Mouse (Mus musculus) stomach, postnatal 0 days (tissue): ENCODE results near the gene Prc1.
A peak's percentile ranks its signal among the peaks of the same experiment; 100 is the strongest.

ENCODE experiments used
- CTCF ChIP-seq: IDR thresholded peaks from 2 replicates; pipeline ENCODE4 v1.5.1; 2016; ENCODE audit warnings: antibody characterized with exemption, low read depth, mild to moderate bottlenecking, moderate library complexity
- EP300 ChIP-seq: optimal IDR thresholded peaks from 2 replicates; pipeline ENCODE3; 2016; ENCODE audit warnings: antibody characterized with exemption

GRCm38 (mm10) chr7:80307766-80308165 is 13.5 kb downstream of the Prc1 start:
- TF ChIP-seq CTCF (peak; percentile 49; the same call in 1 of the 2 replicates), EP300 (no peak)
